Comparison of ENCODE assay signal across 7 mouse cellular contexts in the genomic region with DNA sequence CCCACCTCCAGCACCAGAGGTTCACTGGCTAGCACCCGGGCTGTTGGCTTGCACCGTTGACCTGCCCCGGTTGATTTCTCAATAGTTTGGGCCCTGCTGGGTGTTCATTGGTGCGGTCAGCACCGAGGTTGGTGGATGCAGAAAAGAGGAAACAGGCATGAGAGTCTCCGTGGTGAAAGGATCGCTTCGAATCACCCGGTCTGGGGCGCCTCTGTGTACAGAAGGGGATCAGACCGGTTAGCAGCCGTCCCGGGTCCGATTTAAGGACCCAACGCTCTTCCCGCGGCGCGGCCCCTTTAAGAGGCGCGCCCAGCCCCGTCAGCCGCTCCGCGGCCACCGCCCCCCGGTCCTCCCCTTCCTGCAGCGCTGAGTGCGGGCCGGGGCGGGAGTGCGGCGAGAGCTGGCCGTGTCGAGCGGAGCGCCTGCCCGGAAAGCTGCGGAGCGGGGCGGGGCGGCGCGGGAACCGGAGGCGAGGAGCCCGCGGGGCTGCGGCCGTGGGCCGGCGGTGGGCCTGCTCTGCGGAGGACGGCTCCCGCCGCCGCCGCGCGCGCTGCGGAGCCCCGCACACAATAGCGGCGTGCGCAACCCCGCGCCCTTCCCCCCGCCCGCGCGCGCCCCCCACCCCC. TPM values are rescaled to one million over a fixed set of nuclear protein-coding genes. Genes with fewer than 3 reads are reported as not detected.
DNase-seq lines count a peak whose midpoint lies in the region; ATAC-seq and TF ChIP-seq lines count a peak whose summit lies in the region.

Gene Bcr, plus strand, starts transcription at position 376 of the 626 bp plus-strand sequence.

- peak within 1 kb of the TSS; percentile 48; the same call in 1 of the 2 replicates for H3K27ac ChIP-seq in limb, embryonic 14.5 days (replicated peaks; ENCODE audit: low read depth, low read length)
- peak within 1 kb of the TSS; percentile 93 for H3K27ac ChIP-seq in midbrain, embryonic 16.5 days (ENCODE audit: low read length)
- no peak within 1 kb of the TSS for H3K27ac ChIP-seq in spleen, adult 2 months (ENCODE audit: insufficient read depth, low read length)

- H3K36me3 ChIP-seq in limb, embryonic 14.5 days (ENCODE audit: control insufficient read depth, insufficient read depth, low read length), result peaks cover 10% of the 10 kb centered on the region
- H3K36me3 ChIP-seq in midbrain, embryonic 16.5 days (ENCODE audit: control insufficient read depth, insufficient read depth, low read length), result no peaks in the 10 kb centered on the region
- no peaks in the 10 kb centered on the region for H3K36me3 ChIP-seq in spleen, adult 2 months (ENCODE audit: control insufficient read depth, insufficient read depth, low read length)

- peak within 1 kb of the TSS; percentile 78 for H3K9ac ChIP-seq in limb, embryonic 14.5 days (ENCODE audit: low read depth, low read length, severe bottlenecking)
- H3K9ac ChIP-seq in midbrain, embryonic 16.5 days (ENCODE audit: low read depth, low read length), result peak within 1 kb of the TSS; percentile 96

- WGBS in limb, embryonic 14.5 days, result 4% methylated on average over 60 of the region's 73 CpGs
- under 1% methylated on average over 30 of the region's 73 CpGs for WGBS in midbrain, embryonic 16.5 days
- WGBS in spleen, adult 2 months, result under 1% methylated on average over 52 of the region's 73 CpGs

- DNase-seq in adrenal gland, adult 18-20 months (ENCODE audit: low spot score in 2 of 2), result peak; percentile 84 to 87
- DNase-seq in embryo, embryonic 10 days (ENCODE audit: low spot score), result peak; percentile 77
- DNase-seq in kidney, adult 11 months, result peak; percentile 68
- DNase-seq in limb, embryonic 14.5 days (ENCODE audit: low spot score), result peak; percentile 81
- DNase-seq in spleen, adult 2 months (ENCODE audit: low read depth in 1 of 2, low spot score in 2 of 2), result peak in 1 of 2 experiments; percentile 71

- H3K4me2 ChIP-seq in limb, embryonic 14.5 days (replicated peaks; ENCODE audit: low read depth, low read length, severe bottlenecking), result peak within 1 kb of the TSS; percentile 86
- H3K4me2 ChIP-seq in midbrain, embryonic 16.5 days (ENCODE audit: low read length), result peak within 1 kb of the TSS; percentile 94

- no peak for TF ChIP-seq CTCF in spleen, adult 2 months (IDR thresholded peaks at IDR 0.05; ENCODE audit: extremely low read depth, insufficient read depth, insufficient read length, insufficient replicate concordance)

- peak within 1 kb of the TSS; percentile 92 for H3K4me3 ChIP-seq in limb, embryonic 14.5 days (replicated peaks; ENCODE audit: low read length)
- H3K4me3 ChIP-seq in midbrain, embryonic 16.5 days (ENCODE audit: low read depth, low read length), result peak within 1 kb of the TSS; percentile 85
- H3K4me3 ChIP-seq in spleen, adult 2 months (ENCODE audit: extremely low read depth, insufficient read depth, insufficient read length), result peak within 1 kb of the TSS; percentile 86

- peak; percentile 65 for ATAC-seq in granulocyte monocyte progenitor cell, adult 5-6 weeks (replicated peaks; ENCODE audit: poor library complexity, severe bottlenecking)
- peak; percentile 91 for ATAC-seq in limb, embryonic 14.5 days (ENCODE audit: low FRiP score, low read depth)
- peak; percentile 84 for ATAC-seq in midbrain, embryonic 16.5 days

- 0 out of 2 replicates have a peak, but pooled peaks have one; percentile 40 for TF ChIP-seq POLR2A in limb, embryonic 14.5 days (IDR thresholded peaks at IDR 0.05; ENCODE audit: borderline replicate concordance, extremely low read depth, insufficient read depth, insufficient read length)
- TF ChIP-seq POLR2A in spleen, adult 2 months (IDR thresholded peaks at IDR 0.05; ENCODE audit: low read depth, low read length), result no peak

- H3K27me3 ChIP-seq in limb, embryonic 14.5 days (ENCODE audit: control insufficient read depth, insufficient read depth, low read length), result no peaks in the 10 kb centered on the region
- H3K27me3 ChIP-seq in midbrain, embryonic 16.5 days (ENCODE audit: control insufficient read depth, insufficient read depth, low read depth, low read length), result no peaks in the 10 kb centered on the region
- H3K27me3 ChIP-seq in spleen, adult 2 months (ENCODE audit: control insufficient read depth, insufficient read depth, low read length), result peaks cover 9% of the 10 kb centered on the region; the same call in 1 of the 2 replicates

- peaks cover 32% of the 10 kb centered on the region for H3K4me1 ChIP-seq in limb, embryonic 14.5 days (ENCODE audit: control insufficient read depth, insufficient read depth, low read length)
- peaks cover 55% of the 10 kb centered on the region for H3K4me1 ChIP-seq in midbrain, embryonic 16.5 days (ENCODE audit: control insufficient read depth, insufficient read depth, low read length)
- peaks cover 23% of the 10 kb centered on the region for H3K4me1 ChIP-seq in spleen, adult 2 months (ENCODE audit: control insufficient read depth, insufficient read depth, insufficient read length)

- no peaks in the 10 kb centered on the region for H3K9me3 ChIP-seq in limb, embryonic 14.5 days (ENCODE audit: control insufficient read depth, low read length)
- H3K9me3 ChIP-seq in midbrain, embryonic 16.5 days (replicated peaks; ENCODE audit: control insufficient read depth, low read length, poor library complexity, severe bottlenecking), result no peaks in the 10 kb centered on the region

RNA-seq across cellular contexts. Expression of gene Bcr, which starts in this region (rescaled TPM):
- total RNA-seq in adrenal gland, adult 18-20 months (2021), result 10 to 100 TPM; 35.0 to 41.0 TPM
- 28.1 and 32.0 TPM in 2 replicates for total RNA-seq in granulocyte monocyte progenitor cell, adult 5-6 weeks (2014; fragmentation: Nextera tagmentation)
- 17.7 and 24.5 TPM in 2 replicates for total RNA-seq in granulocyte monocyte progenitor cell, adult 5-6 weeks (2017)
- 26.8 and 30.7 TPM in 2 replicates for polyA plus RNA-seq in limb, embryonic 14.5 days (2012; rRNA removed)
- 10.0 and 11.3 TPM in 2 replicates for polyA plus RNA-seq in limb, embryonic 14.5 days (2014; fragmentation: Nextera tagmentation; extraction: Ambion mirVana)
- polyA plus RNA-seq in midbrain, embryonic 16.5 days (2015; fragmentation: Nextera tagmentation; extraction: Ambion mirVana), result 12.4 and 13.8 TPM in 2 replicates
- 17.8 and 18.2 TPM in 2 replicates for polyA plus RNA-seq in spleen, adult 2 months (2012; rRNA removed)
